In the genomic region with DNA sequence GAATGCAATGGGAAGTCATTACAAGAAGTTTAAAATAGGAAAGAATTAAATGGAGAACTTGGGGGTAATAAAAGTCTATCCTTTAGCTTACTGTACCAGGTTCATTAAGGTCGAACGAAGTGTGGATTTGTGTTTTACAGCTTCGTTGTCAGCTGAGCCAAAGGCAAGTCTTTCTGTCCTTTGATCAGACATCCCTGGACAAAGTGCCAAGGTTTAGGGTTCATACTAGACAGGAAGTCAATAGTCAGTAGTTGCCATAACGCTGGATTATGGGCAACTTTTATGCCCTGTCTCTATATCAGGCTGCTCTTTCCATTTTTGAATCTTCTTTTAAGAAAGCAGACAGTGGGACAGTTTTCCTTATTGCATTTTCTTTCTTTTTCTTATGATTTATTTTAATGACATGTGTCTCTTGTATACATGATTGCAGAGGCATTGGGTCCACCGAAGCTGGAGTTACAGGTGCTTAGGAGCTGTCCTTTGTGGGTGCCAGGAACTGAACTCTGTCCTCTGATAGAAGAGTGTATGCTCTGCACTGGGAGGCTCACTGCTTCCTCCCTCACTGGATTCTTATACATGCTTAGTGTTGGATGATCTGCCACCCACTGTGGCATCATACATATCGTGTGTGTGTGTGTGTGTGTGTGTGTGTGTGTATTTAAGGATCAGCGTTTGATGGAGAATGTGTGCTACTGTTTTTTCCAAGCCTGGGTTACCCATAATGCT, we compare ENCODE assay signal across 27 mouse cellular contexts. TPM values are rescaled to one million over a fixed set of nuclear protein-coding genes. Genes with fewer than 3 reads are reported as not detected.
DNase-seq lines count a peak whose midpoint lies in the region; ATAC-seq and TF ChIP-seq lines count a peak whose summit lies in the region.
"Had no signal": no experiment of that assay in that cellular context is flagged by ENCODE, and none has a peak within 500 bp of the region (broad histone marks: within the 10 kb centered on the region; RNA-seq: fewer than 3 reads in every experiment).

No protein-coding gene starts in this region.

- no peaks in the 10 kb centered on the region for H3K9me3 ChIP-seq in liver, embryonic 12.5 days (replicated peaks)
- H3K9me3 ChIP-seq in intestine, embryonic 16.5 days (ENCODE audit: control insufficient read depth, low read length), result no peaks in the 10 kb centered on the region
- H3K9me3 ChIP-seq: embryonic facial prominence, embryonic 10.5 days; embryonic facial prominence, embryonic 13.5 days; forebrain, embryonic 12.5 days; forebrain, embryonic 15.5 days; hindbrain, embryonic 12.5 days had no signal

- no peak overlapping the region for H3K27ac ChIP-seq in liver, adult 2 months (replicated peaks; ENCODE audit: insufficient read depth, low read depth, low read length)
- no peak overlapping the region for H3K27ac ChIP-seq in liver, embryonic 12.5 days
- H3K27ac ChIP-seq in intestine, embryonic 16.5 days (ENCODE audit: low read length), result no peak overlapping the region
- H3K27ac ChIP-seq: embryonic facial prominence, embryonic 10.5 days; embryonic facial prominence, embryonic 13.5 days; forebrain, embryonic 12.5 days; forebrain, embryonic 15.5 days; hindbrain, embryonic 12.5 days had no signal

- no peak for TF ChIP-seq POLR2A in liver, adult 2 months (IDR thresholded peaks at IDR 0.05; ENCODE audit: extremely low read depth, insufficient read depth, low read length)

- no peak overlapping the region for H3K9ac ChIP-seq in liver, adult 2 months (ENCODE audit: low read depth, low read length)
- no peak overlapping the region for H3K9ac ChIP-seq in liver, embryonic 12.5 days
- no peak overlapping the region for H3K9ac ChIP-seq in intestine, embryonic 16.5 days (ENCODE audit: low read depth, low read length)
- H3K9ac ChIP-seq: embryonic facial prominence, embryonic 13.5 days; forebrain, embryonic 12.5 days; forebrain, embryonic 15.5 days; hindbrain, embryonic 12.5 days had no signal

- no peak for ATAC-seq in liver, embryonic 12.5 days
- ATAC-seq in intestine, embryonic 16.5 days, result peak; percentile 67
- ATAC-seq: CD4-positive, CD25-positive, alpha-beta regulatory T cell, adult 4 months; forebrain, embryonic 15.5 days had no signal

- WGBS in liver, adult 2 months, result 42% methylated on average over 7 of the region's 7 CpGs
- WGBS in liver, embryonic 12.5 days (ENCODE audit: insufficient replicate concordance), result 69% methylated on average over 7 of the region's 7 CpGs
- WGBS in intestine, embryonic 16.5 days, result 79% methylated on average over 7 of the region's 7 CpGs
- WGBS in large intestine, adult 2 months, result 44% methylated on average over 7 of the region's 7 CpGs

- peaks cover 9% of the 10 kb centered on the region; the same call in 1 of the 2 replicates for H3K4me1 ChIP-seq in liver, adult 2 months (ENCODE audit: control insufficient read depth, insufficient read depth, low read length)
- no peaks in the 10 kb centered on the region for H3K4me1 ChIP-seq in liver, embryonic 12.5 days
- H3K4me1 ChIP-seq in intestine, embryonic 16.5 days (ENCODE audit: control insufficient read depth, insufficient read depth, low read length), result peaks cover 2% of the 10 kb centered on the region
- H3K4me1 ChIP-seq: hindbrain, embryonic 12.5 days had no signal

- peak; percentile 19 to 43 for DNase-seq in kidney, adult 8-10 months
- DNase-seq in kidney, postnatal 10 days, result no peak
- DNase-seq in liver, adult 2 months (ENCODE audit: extremely low read depth, low read depth, low spot score), result peak; percentile 96
- peak; percentile 68 for DNase-seq in large intestine, adult 2 months (ENCODE audit: low read depth, low spot score)
- no peak for DNase-seq in spleen, postnatal 14 days (ENCODE audit: low spot score in 2 of 2)
- no peak for DNase-seq in frontal cortex, postnatal 14 days (ENCODE audit: low spot score in 2 of 2)
- DNase-seq: adrenal gland, adult 2 months; adrenal gland, postnatal 14 days; cerebellum, adult 11 months; cerebellum, adult 2 months; cerebellum, postnatal 10 days; cerebellum, postnatal 36 days; embryo, embryonic 11 days; gastrocnemius, postnatal 10 days; heart, adult 11 months had no signal

- H3K27me3 ChIP-seq in liver, adult 2 months (ENCODE audit: control insufficient read depth, insufficient read depth, low read length), result no peaks in the 10 kb centered on the region
- no peaks in the 10 kb centered on the region for H3K27me3 ChIP-seq in liver, embryonic 12.5 days (replicated peaks)
- H3K27me3 ChIP-seq in intestine, embryonic 16.5 days (replicated peaks; ENCODE audit: control insufficient read depth, insufficient read depth, low read length), result no peaks in the 10 kb centered on the region
- H3K27me3 ChIP-seq: embryonic facial prominence, embryonic 13.5 days; forebrain, embryonic 12.5 days; forebrain, embryonic 15.5 days; hindbrain, embryonic 12.5 days had no signal

- no peak overlapping the region for H3K4me2 ChIP-seq in liver, embryonic 12.5 days
- no peak overlapping the region for H3K4me2 ChIP-seq in intestine, embryonic 16.5 days (ENCODE audit: low read depth, low read length)
- H3K4me2 ChIP-seq: embryonic facial prominence, embryonic 13.5 days; forebrain, embryonic 12.5 days; forebrain, embryonic 15.5 days; heart, embryonic 11.5 days; hindbrain, embryonic 12.5 days had no signal

- TF ChIP-seq CTCF in liver, adult 2 months (IDR thresholded peaks at IDR 0.05; ENCODE audit: low read depth, low read length), result no peak

- no peak overlapping the region for H3K4me3 ChIP-seq in liver, adult 2 months (ENCODE audit: insufficient read depth, low read depth, low read length)
- no peak overlapping the region for H3K4me3 ChIP-seq in liver, embryonic 12.5 days
- no peak overlapping the region for H3K4me3 ChIP-seq in intestine, embryonic 16.5 days (ENCODE audit: low read length)
- H3K4me3 ChIP-seq: embryonic facial prominence, embryonic 10.5 days; embryonic facial prominence, embryonic 13.5 days; erythroblast, embryonic 14.5 days; forebrain, embryonic 12.5 days; forebrain, embryonic 15.5 days; hindbrain, embryonic 12.5 days had no signal

- peaks cover 14% of the 10 kb centered on the region; the same call in 1 of the 2 replicates for H3K79me2 ChIP-seq in liver, adult 2 months (ENCODE audit: control insufficient read depth, insufficient read depth, low read length)

- no peaks in the 10 kb centered on the region for H3K36me3 ChIP-seq in liver, adult 2 months (ENCODE audit: control insufficient read depth, insufficient read depth, low read length)
- H3K36me3 ChIP-seq in liver, embryonic 12.5 days, result no peaks in the 10 kb centered on the region
- H3K36me3 ChIP-seq in intestine, embryonic 16.5 days (ENCODE audit: control insufficient read depth, insufficient read depth, low read length), result no peaks in the 10 kb centered on the region
- H3K36me3 ChIP-seq: embryonic facial prominence, embryonic 10.5 days; embryonic facial prominence, embryonic 13.5 days; forebrain, embryonic 12.5 days; forebrain, embryonic 15.5 days; hindbrain, embryonic 12.5 days had no signal

RNA-seq across cellular contexts. Expression of a gene that starts 56.7 kb away (rescaled TPM):
- total RNA-seq in liver, adult 2 months (2014; rRNA removed), result 19.9 and 21.4 TPM in 2 replicates
- polyA plus RNA-seq in liver, adult 2 months (2012; rRNA removed), result 12.4 and 17.4 TPM in 2 replicates
- 3.9 and 4.8 TPM in 2 replicates for polyA plus RNA-seq in liver, embryonic 12.5 days (2016; fragmentation: Nextera tagmentation; extraction: Ambion mirVana)
- 14.3 and 14.7 TPM in 2 replicates for polyA plus RNA-seq in intestine, embryonic 16.5 days (2015; fragmentation: Nextera tagmentation; extraction: Ambion mirVana)
- polyA plus RNA-seq in large intestine, adult 2 months (2012; rRNA removed), result 11.0 and 27.3 TPM in 2 replicates
- total RNA-seq: hematopoietic stem cell, adult 5-6 weeks; MEL had no signal
- polyA plus RNA-seq: CD4-positive, CD25-positive, alpha-beta regulatory T cell, adult 4 months; erythroblast, embryonic 14.5 days had no signal

Comparison
In these comparisons a context has a peak if more than half of its experiments do, and no peak if none do; other contexts are left out.
1. DNase-seq: peak in kidney, adult 8-10 months (2 of 2), liver, adult 2 months (single experiment) and large intestine, adult 2 months (single experiment); none in kidney, postnatal 10 days (single experiment), spleen, postnatal 14 days (0 of 2) and frontal cortex, postnatal 14 days (0 of 2).